Mouse (Mus musculus): ENCODE results near the gene Tnr. TPM values are rescaled to one million over a fixed set of nuclear protein-coding genes. Genes with fewer than 3 reads are reported as not detected.

Gene Tnr
- polyA plus RNA-seq, 1 experiment from 2014 or later: 0.50 TPM

DNA sequence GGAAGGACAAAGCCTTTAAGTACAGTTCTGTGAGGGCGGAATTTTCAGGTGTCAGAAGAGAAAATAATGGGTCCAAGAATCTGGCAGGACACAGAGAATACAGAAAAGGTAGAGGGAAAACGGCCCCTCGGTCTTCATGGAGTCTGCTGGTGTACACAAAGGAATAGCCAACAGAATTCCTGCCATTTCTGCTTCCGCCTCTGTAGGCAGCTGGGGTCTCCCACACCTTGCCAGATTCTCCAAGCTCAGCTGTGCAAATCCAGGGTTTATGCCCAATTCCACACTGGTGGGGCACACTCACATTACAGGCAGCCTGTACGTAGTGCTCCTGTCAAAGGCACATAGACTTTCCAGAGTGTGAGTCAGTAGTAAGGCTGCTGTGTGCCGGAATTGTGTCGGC is 43.6 kb downstream of the Tnr start:
- peaks cover 12% of the 10 kb centered on the region for H3K4me1 ChIP-seq
- no peak for ATAC-seq (ENCODE audit: low FRiP score, low read depth)
- H3K9me3 ChIP-seq: no peaks in the 10 kb centered on the region
- WGBS: 87% methylated on average over 7 of the region's 7 CpGs
- no peaks in the 10 kb centered on the region for H3K36me3 ChIP-seq
- no peak overlapping the region for H3K4me3 ChIP-seq
- H3K4me2 ChIP-seq (replicated peaks): no peak overlapping the region
- 0 out of 2 replicates have a peak, but pooled peaks cover 10% of the 10 kb centered on the region for H3K27me3 ChIP-seq
- H3K27ac ChIP-seq (replicated peaks): no peak overlapping the region
- H3K9ac ChIP-seq (replicated peaks): no peak overlapping the region

DNA sequence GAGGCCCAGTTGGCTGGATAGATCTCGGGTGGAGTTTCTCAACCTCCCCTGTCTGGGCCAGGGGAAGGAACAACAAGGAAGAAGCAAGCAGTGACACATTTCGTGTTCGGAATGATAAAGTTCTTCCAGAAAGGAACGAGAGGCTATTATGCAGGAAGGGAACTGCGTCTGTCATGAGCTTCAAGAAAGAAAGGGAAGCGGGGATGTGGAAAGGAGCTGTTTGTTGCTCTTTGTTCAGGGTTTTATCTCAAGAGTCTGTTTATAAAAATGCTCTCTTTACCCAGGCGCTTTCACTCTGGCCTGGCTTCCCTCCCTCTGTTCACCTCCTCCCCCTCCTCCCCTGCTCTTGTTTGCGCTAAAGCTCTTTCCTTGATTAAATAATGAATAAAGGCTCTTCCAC is 46.7 kb downstream of the Tnr start:
- peak overlapping the region; percentile 30; the same call in 1 of the 2 replicates for H3K27ac ChIP-seq (replicated peaks)

DNA sequence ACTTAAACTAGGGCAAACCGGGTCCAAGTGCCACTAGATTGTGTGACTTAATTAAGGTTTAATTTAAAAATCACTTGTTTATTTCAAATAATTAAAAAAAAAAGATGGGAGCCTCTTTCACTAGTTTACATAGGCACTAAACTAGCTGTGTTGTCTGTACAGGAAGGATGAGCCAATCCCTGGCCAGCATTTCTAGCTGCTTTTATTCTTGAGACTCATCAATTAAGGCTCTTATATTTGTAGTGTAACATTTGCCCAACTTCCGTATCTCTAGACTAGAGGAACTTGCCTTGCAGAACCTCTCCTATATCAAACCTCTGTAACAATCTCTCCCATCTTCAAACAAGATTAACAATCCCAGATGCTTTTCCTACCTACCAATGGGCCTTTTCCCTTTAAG is 47.3 kb downstream of the Tnr start:
- 0 out of 2 replicates have a peak, but pooled peaks have one; percentile 16 for ATAC-seq (ENCODE audit: low FRiP score, low read depth)
- no peaks in the 10 kb centered on the region for H3K9me3 ChIP-seq
- no peak overlapping the region for H3K4me3 ChIP-seq
- H3K4me1 ChIP-seq: peaks cover 12% of the 10 kb centered on the region
- H3K36me3 ChIP-seq: no peaks in the 10 kb centered on the region
- H3K27me3 ChIP-seq: 0 out of 2 replicates have a peak, but pooled peaks cover 10% of the 10 kb centered on the region
- WGBS: 55% methylated on average over 2 of the region's 2 CpGs
- no peak overlapping the region for H3K4me2 ChIP-seq (replicated peaks)
- H3K9ac ChIP-seq (replicated peaks): no peak overlapping the region
- no peak overlapping the region for H3K27ac ChIP-seq (replicated peaks)

More for the DNA sequence above, 46.7 kb downstream of the Tnr start:
- peak; percentile 73 for ATAC-seq (ENCODE audit: low FRiP score, low read depth)
- no peak overlapping the region for H3K9ac ChIP-seq (replicated peaks)
- H3K27me3 ChIP-seq: 0 out of 2 replicates have a peak, but pooled peaks cover 10% of the 10 kb centered on the region
- no peaks in the 10 kb centered on the region for H3K36me3 ChIP-seq
- peak overlapping the region; percentile 22 for H3K4me2 ChIP-seq (replicated peaks)
- H3K4me1 ChIP-seq: peaks cover 12% of the 10 kb centered on the region
- H3K9me3 ChIP-seq: no peaks in the 10 kb centered on the region
- no peak overlapping the region for H3K4me3 ChIP-seq
- 22% methylated on average over 8 of the region's 8 CpGs for WGBS

DNA sequence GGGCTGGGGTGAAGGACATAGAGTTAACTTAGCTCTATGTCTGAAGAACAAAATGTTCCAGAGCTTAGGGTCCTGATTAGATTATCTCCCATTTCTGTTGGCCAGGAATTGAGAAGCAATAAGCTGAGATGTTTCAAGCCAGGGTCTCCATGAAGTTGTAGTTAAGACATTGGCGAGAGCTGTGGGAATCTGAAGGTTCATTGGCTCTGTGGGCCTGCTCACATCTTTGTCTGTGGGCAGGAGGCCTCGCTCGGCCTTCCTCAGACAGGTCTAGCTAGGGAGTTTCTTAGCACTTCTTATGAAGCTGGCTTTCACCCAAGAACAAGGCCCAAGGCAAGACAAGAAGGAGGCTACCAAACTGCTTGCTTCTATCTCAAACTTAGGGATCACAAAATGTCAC is 48.4 kb downstream of the Tnr start:
- H3K27me3 ChIP-seq: 0 out of 2 replicates have a peak, but pooled peaks cover 10% of the 10 kb centered on the region
- H3K4me2 ChIP-seq (replicated peaks): no peak overlapping the region
- WGBS: 95% methylated on average over 3 of the region's 3 CpGs
- H3K4me1 ChIP-seq: peaks cover 12% of the 10 kb centered on the region
- H3K36me3 ChIP-seq: no peaks in the 10 kb centered on the region
- no peak overlapping the region for H3K4me3 ChIP-seq
- no peak overlapping the region for H3K9ac ChIP-seq (replicated peaks)
- ATAC-seq (ENCODE audit: low FRiP score, low read depth): no peak
- H3K9me3 ChIP-seq: no peaks in the 10 kb centered on the region
- no peak overlapping the region for H3K27ac ChIP-seq (replicated peaks)

DNA sequence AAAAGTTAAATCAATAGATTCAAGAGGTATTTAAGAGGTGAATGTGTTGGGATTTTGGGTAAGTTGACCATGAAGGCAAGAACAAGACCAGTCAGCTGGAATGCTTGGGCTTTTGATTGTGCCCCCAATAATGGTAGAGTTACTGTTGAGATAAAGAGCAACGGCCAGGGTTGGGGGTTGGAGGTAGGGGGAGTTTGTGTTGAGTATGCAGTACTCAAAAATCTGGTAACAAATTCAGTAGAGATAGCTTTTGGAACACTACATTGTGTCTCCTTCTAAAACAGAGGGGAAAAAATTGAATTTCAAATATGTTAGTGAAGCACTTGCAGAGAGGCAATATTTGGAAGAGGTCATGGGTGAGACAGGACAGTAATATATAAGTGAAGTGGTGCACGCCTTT is 49.5 kb downstream of the Tnr start:
- H3K4me1 ChIP-seq: peaks cover 12% of the 10 kb centered on the region
- no peak for ATAC-seq (ENCODE audit: low FRiP score, low read depth)
- H3K27me3 ChIP-seq: 0 out of 2 replicates have a peak, but pooled peaks cover 4% of the 10 kb centered on the region
- H3K4me2 ChIP-seq (replicated peaks): no peak overlapping the region
- H3K27ac ChIP-seq (replicated peaks): no peak overlapping the region
- 81% methylated on average over 2 of the region's 2 CpGs for WGBS
- no peak overlapping the region for H3K9ac ChIP-seq (replicated peaks)
- no peaks in the 10 kb centered on the region for H3K9me3 ChIP-seq
- H3K4me3 ChIP-seq: no peak overlapping the region
- no peaks in the 10 kb centered on the region for H3K36me3 ChIP-seq

DNA sequence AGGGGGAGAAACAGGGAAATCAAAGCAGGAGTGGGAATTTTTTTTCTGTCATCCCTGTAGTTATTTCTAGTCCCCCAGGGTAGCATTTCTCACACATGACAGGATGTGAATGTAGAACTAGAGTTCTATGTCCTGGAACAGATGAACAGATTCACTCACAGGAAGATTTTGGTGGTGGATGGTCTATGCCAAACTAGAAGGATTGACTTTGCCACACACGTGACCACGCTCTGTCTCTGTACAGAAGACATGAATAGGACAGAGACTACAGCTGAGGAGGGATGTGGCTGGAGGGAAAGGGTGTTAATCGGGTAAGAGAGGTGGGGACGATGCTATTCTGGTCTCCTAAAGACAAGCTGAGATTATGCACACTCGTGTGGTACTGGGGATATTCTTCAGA is 51.1 kb downstream of the Tnr start:
- no peak overlapping the region for H3K27ac ChIP-seq (replicated peaks)
- no peaks in the 10 kb centered on the region for H3K9me3 ChIP-seq
- no peak overlapping the region for H3K4me2 ChIP-seq (replicated peaks)
- no peaks in the 10 kb centered on the region for H3K36me3 ChIP-seq
- WGBS: 87% methylated on average over 5 of the region's 5 CpGs
- H3K4me1 ChIP-seq: peaks cover 12% of the 10 kb centered on the region
- H3K27me3 ChIP-seq: peaks cover 1% of the 10 kb centered on the region
- ATAC-seq (ENCODE audit: low FRiP score, low read depth): no peak
- no peak overlapping the region for H3K9ac ChIP-seq (replicated peaks)
- no peak overlapping the region for H3K4me3 ChIP-seq

DNA sequence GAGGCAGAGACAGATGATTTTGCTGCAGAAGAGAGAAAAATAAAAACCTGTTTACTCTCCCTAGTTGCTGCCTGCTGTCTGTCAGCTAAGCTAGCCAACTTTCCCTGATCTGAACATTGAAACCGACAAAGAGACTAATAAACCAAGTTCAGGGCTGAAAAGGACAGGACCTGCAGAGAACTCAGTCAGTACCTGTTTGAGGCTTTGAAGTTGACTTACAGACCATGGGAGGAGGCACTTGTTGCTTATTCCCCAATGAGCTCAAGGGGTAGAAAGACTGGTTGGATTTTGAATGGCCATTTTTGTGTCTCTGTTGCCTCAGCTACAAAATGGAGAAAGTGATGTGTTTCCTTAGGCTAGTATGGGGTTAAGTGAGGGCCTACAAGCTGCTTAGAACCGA is 52.7 kb downstream of the Tnr start:
- Histone ChIP-seq H3K9me3 (no peaks in the 10 kb centered on the region), H3K27me3 (peaks cover 9% of the 10 kb centered on the region), H3K36me3 (no peaks in the 10 kb centered on the region), H3K4me2 (replicated peaks) (no peak overlapping the region), H3K4me3 (no peak overlapping the region), H3K27ac (replicated peaks) (no peak overlapping the region), H3K4me1 (peaks cover 1% of the 10 kb centered on the region; the same call in 1 of the 2 replicates), H3K9ac (replicated peaks) (no peak overlapping the region)
- no peak for ATAC-seq (ENCODE audit: low FRiP score, low read depth)
- 77% methylated on average over 2 of the region's 2 CpGs for WGBS

DNA sequence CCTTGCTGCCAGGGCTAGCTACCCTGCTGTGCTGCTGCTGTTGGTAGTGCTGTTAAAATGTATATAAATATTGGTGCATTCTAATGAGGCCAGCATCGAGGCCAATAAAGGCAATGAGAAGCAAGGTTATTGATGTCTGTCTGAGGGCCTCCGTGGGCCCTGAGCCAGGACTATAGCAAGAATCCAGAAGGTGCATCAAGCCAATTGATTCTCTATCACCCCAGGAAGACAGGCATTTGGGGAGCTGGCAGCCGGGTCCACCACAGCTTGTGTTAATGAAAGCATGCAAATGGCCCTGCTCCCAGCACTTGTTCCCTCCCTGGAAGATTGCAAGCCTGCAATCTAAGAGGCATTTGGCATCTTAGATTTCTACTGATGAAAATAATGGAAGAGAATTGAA is 54.8 kb downstream of the Tnr start:
- Histone ChIP-seq H3K4me3 (no peak overlapping the region), H3K4me2 (replicated peaks) (no peak overlapping the region), H3K4me1 (peaks cover 13% of the 10 kb centered on the region; the same call in 1 of the 2 replicates), H3K9me3 (no peaks in the 10 kb centered on the region), H3K27ac (replicated peaks) (no peak overlapping the region), H3K27me3 (peaks cover 9% of the 10 kb centered on the region), H3K36me3 (no peaks in the 10 kb centered on the region), H3K9ac (replicated peaks) (no peak overlapping the region)
- WGBS: 38% methylated on average over 3 of the region's 3 CpGs
- no peak for ATAC-seq (ENCODE audit: low FRiP score, low read depth)

DNA sequence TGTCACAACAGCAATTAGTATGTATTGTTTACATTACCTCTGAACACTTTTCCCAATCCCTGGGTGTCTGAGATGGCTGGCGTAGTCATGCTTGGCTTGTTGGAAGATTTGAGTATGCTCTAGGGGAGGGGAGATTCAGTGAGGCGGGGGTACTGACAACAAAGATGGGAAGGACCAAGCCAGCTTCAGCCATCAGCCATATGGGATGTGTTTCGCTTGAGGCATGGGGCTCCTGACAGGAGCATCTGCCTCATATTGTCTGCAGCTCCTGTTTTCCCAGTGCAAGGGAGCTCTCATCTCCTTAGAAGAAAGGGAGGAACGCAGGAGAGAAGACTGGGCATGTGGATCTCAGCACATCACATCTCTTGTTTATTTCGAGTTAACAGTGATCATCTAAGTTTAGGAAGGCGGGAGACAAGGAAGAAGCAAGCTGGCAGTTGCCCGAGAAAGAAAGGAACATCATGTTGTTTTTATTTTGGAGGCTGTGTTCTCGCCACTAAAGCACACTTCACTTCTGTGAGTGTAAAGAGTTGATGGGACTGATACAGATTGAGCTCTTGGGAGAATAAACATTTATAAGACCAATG is 56.9 kb downstream of the Tnr start:
- Histone ChIP-seq H3K9ac (replicated peaks) (no peak overlapping the region), H3K4me3 (no peak overlapping the region), H3K36me3 (no peaks in the 10 kb centered on the region), H3K4me2 (replicated peaks) (no peak overlapping the region), H3K27ac (replicated peaks) (no peak overlapping the region), H3K4me1 (peaks cover 13% of the 10 kb centered on the region; the same call in 1 of the 2 replicates), H3K9me3 (no peaks in the 10 kb centered on the region), H3K27me3 (peaks cover 12% of the 10 kb centered on the region)
- 79% methylated on average over 8 of the region's 8 CpGs for WGBS
- ATAC-seq (ENCODE audit: low FRiP score, low read depth): no peak

DNA sequence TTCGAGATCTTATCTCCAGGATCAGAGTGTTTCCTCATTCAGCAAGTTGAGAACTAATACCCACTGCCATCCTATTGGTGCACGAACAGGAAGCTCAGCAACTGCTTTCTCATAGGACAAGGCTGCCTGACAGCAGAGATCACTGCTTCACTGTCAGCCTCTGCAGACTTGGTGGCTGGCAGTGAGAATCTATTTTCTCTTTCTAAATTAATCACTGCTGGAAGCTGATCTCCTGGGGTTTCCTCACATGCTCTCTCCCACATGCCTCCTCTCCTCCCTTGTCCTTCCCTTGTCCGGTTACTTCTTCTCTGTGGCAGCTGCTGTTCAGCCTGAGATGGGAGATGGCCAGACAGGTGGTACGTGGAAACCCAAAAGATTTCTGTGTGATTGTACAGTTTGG is 60.3 kb downstream of the Tnr start:
- Histone ChIP-seq H3K27me3 (peaks cover 17% of the 10 kb centered on the region), H3K9ac (replicated peaks) (no peak overlapping the region), H3K36me3 (no peaks in the 10 kb centered on the region), H3K27ac (replicated peaks) (no peak overlapping the region), H3K4me1 (peaks cover 13% of the 10 kb centered on the region; the same call in 1 of the 2 replicates), H3K4me2 (replicated peaks) (no peak overlapping the region), H3K4me3 (no peak overlapping the region), H3K9me3 (no peaks in the 10 kb centered on the region)
- ATAC-seq (ENCODE audit: low FRiP score, low read depth): no peak
- WGBS: 80% methylated on average over 4 of the region's 4 CpGs

DNA sequence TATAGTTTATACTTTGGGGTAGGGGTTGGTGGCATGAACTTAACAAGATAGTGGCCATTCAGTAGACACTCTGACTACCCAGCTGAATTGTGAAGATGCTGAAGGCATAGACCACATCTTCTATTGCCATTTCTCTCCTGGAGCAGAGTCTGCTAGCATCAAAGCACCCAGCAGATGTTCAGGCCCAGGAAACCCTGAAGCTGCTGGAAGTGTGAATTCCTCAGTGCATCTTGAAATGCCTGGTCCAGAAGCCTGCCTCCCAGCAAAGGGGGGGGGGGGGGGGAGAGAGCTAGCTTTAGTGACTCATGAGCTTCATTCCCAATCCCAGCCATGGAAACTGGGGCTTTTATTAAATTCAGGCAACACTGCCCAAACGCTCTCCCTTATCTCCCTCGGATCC is 65.2 kb downstream of the Tnr start:
- Histone ChIP-seq H3K27ac (replicated peaks) (no peak overlapping the region), H3K27me3 (0 out of 2 replicates have a peak, but pooled peaks cover 8% of the 10 kb centered on the region), H3K36me3 (no peaks in the 10 kb centered on the region), H3K9ac (replicated peaks) (no peak overlapping the region), H3K4me3 (no peak overlapping the region), H3K4me1 (peaks cover 2% of the 10 kb centered on the region; the same call in 1 of the 2 replicates), H3K9me3 (no peaks in the 10 kb centered on the region), H3K4me2 (replicated peaks) (no peak overlapping the region)
- no peak for ATAC-seq (ENCODE audit: low FRiP score, low read depth)
- WGBS: 69% methylated on average over 2 of the region's 2 CpGs

DNA sequence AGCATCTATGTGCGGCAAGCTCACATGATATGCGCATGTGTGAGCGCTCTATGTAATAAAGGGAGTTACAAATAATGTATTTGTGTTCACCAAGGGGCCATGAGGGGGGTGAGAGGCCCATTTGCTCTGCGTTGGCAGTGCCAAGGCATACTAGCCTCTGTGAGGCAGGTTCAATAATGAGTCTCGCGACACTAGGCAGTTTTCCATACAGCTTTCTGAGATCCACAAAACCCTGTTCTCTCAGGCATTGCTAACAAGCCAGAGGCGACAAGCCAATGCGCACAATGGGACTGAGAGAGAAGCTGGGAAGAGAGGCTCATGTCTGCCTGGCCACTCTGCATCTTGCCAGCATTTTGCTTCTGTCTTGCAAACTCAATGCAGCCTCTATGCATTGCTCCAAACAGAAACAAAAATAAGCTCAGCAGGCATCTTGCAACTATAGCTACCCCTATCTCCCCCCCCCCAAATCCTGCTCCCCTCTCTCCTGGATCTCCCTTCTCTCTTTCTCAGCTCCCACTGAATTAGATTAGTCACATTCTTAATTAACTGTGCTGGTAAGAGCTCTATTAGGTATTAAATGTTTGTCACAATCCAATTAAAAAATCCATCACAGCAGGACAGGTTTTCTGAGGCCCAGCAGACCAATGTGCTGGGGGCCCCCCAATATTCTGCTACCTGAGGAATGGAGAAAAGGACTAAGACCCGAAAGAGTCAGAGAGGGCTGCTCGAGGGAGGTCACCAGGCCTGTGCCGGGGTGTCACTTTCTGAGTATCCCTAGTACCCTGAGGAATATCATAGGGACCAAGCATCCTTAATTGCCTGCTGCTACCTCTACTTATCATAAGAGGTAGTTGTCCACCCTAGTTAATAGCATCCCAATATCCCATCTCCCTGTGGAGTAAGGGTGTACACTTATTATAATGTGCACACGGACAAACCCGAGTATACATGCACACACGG is 70.8 kb downstream of the Tnr start:
- Histone ChIP-seq H3K27ac (replicated peaks) (no peak overlapping the region; the same call in 1 of the 2 replicates), H3K9me3 (no peaks in the 10 kb centered on the region), H3K36me3 (no peaks in the 10 kb centered on the region), H3K4me1 (peaks cover 14% of the 10 kb centered on the region; the same call in 1 of the 2 replicates), H3K4me3 (no peak overlapping the region), H3K9ac (replicated peaks) (no peak overlapping the region), H3K4me2 (replicated peaks) (no peak overlapping the region), H3K27me3 (no peaks in the 10 kb centered on the region)
- peak; percentile 69 for ATAC-seq (ENCODE audit: low FRiP score, low read depth)
- 65% methylated on average over 14 of the region's 14 CpGs for WGBS
